8 mouse cellular contexts compared by ENCODE assay signal in the genomic region with DNA sequence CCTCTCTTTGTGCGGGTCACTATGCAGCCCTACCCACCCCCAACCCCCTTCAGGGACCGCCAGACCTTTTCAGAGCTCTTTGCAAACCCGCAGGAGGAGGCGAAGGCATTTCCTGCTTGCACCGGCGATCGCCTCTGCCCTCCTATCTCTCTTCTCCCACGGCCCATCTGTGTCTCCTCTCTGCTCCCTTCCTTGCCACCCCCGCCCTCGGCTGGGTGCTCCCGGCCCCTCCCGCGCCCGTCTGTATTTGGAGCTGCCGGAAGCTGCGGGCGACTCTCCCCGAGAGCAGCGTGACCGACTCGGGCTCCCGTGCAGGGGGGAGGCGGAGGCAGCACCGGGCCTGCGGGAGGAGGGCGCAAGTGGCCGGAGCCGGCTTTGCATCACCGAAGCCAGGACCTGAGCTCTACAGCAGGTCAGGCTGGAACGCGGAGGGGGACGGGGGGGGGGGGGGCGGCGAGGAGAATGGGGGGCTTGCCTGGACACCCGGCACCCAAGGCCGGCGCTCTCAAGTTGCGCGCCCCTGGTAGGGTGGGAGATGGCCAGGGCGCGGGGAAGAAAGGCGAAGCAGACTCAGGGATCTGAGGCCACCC. TPM values are rescaled to one million over a fixed set of nuclear protein-coding genes. Genes with fewer than 3 reads are reported as not detected.
DNase-seq lines count a peak whose midpoint lies in the region; ATAC-seq lines count a peak whose summit lies in the region.

TSS of gene Cap2 (plus strand) at position 49 of the 590 bp plus-strand sequence.

- H3K9me3 ChIP-seq in hindbrain, embryonic 15.5 days = no peaks in the 10 kb centered on the region

- H3K27ac ChIP-seq in hindbrain, embryonic 15.5 days (replicated peaks) = no peak within 1 kb of the TSS

- WGBS in hindbrain, embryonic 15.5 days = under 1% methylated on average over 31 of the region's 42 CpGs

- ATAC-seq in hindbrain, embryonic 15.5 days (ENCODE audit: low FRiP score, low read depth) = peak; percentile 85

- peak; percentile 73 for DNase-seq in T-cell, adult 2 months (ENCODE audit: low spot score)
- peak; percentile 77 to 87 for DNase-seq in cerebellum, postnatal 36 days
- peak; percentile 67 to 83 for DNase-seq in gastrocnemius, adult 8-10 months (ENCODE audit: low spot score in 2 of 2)
- peak; percentile 42 to 89 for DNase-seq in left cerebral cortex, adult 8-10 months (ENCODE audit: low spot score in 2 of 2)
- peak; percentile 75 to 79 for DNase-seq in lung, postnatal 4 days
- peak; percentile 95 for DNase-seq in right cerebral cortex, adult 18-20 months
- peak; percentile 89 for DNase-seq in thymus, postnatal 4 days

- peak within 1 kb of the TSS; percentile 94 for H3K4me2 ChIP-seq in hindbrain, embryonic 15.5 days

- peak within 1 kb of the TSS; percentile 58 for H3K4me3 ChIP-seq in hindbrain, embryonic 15.5 days

- H3K9ac ChIP-seq in hindbrain, embryonic 15.5 days = peak within 1 kb of the TSS; percentile 60

- H3K4me1 ChIP-seq in hindbrain, embryonic 15.5 days (replicated peaks) = peaks cover 12% of the 10 kb centered on the region; the same call in 1 of the 2 replicates

- no peaks in the 10 kb centered on the region for H3K36me3 ChIP-seq in hindbrain, embryonic 15.5 days

- peaks cover 5% of the 10 kb centered on the region; the same call in 1 of the 2 replicates for H3K27me3 ChIP-seq in hindbrain, embryonic 15.5 days

RNA-seq across cellular contexts. Expression of gene Cap2, which starts in this region (rescaled TPM):
- 100 to 1,000 TPM; 252 to 331 (median 305) TPM for total RNA-seq in gastrocnemius, adult 8-10 months (2022)
- polyA plus RNA-seq in hindbrain, embryonic 15.5 days (2015; fragmentation: Nextera tagmentation; extraction: Ambion mirVana) = 7.2 and 9.4 TPM in 2 replicates
- total RNA-seq in left cerebral cortex, adult 8-10 months (2022) = 100 to 1,000 TPM; 205 to 244 (median 221) TPM
